Mouse (Mus musculus) E14TG2a.4 (cell line): ENCODE measurements around the gene Ccdc113.

ENCODE experiments used
- CTCF ChIP-seq: conservative IDR thresholded peaks from 2 replicates; pipeline ENCODE4 v1.5.1; 2014; ENCODE audit warnings: low read length
- NANOG ChIP-seq: IDR thresholded peaks from 2 replicates; pipeline ENCODE4 v1.6.1; 2014; ENCODE audit warnings: borderline replicate concordance, low read length, mixed read lengths

DNA sequence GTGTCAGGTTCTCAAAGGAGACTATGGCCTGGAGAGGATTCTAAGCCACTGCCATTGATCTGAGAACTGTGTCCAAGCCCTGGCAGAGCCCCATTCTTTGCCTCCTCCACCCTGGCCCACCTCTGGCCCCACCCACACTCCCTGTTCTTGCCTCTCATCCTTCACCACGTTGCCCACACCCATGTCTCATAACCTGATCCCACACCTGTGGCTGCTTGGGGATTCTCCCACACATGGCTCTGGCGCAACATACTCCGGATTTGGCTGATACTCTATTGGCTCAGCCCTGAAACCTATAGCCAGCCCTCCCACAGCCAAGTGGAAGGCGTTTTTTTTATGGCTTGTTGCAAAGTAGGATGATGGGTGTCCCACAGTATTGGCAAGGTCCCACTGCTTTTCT is 41.8 kb upstream of the Ccdc113 start:
- no peak for TF ChIP-seq CTCF
- no peak for TF ChIP-seq NANOG
